Mouse (Mus musculus) heart, adult 2 months (tissue): ENCODE measurements around the gene Serpina1b.

Source experiments
- CTCF ChIP-seq: fragments of 200-600 bp; IDR thresholded peaks from 2 replicates; pipeline ENCODE4 v1.8.1; 2022; ENCODE audit warnings: antibody characterized with exemption, mild to moderate bottlenecking, moderate library complexity
- EP300 ChIP-seq: fragments of 200-500 bp; IDR thresholded peaks from 2 replicates; pipeline ENCODE4 v1.6.1; 2011; ENCODE audit warnings: low read depth, low read length, control low read depth; ENCODE audit not compliant: insufficient read depth

GRCm38 (mm10) chr12:103706113-103706512 is 124.1 kb downstream of the Serpina1b start:
- TF ChIP-seq EP300: no peak
- no peak for TF ChIP-seq CTCF
